Mouse (Mus musculus) left cerebral cortex, postnatal 36 days (tissue): ENCODE data around the gene Mical2. TPM values are rescaled to one million over a fixed set of nuclear protein-coding genes. Genes with fewer than 3 reads are reported as not detected.

ENCODE experiments used
- DNase-seq, 2 experiments: peaks; one replicate each; pipeline ENCODE4 v3.0.0; 2021 to 2022; ENCODE audit warnings: low spot score in 2 of 2, mixed read lengths in 1 of 2
- intact Hi-C: fragments of 180-260 bp; cut with DNase I; formaldehyde crosslinking; loops from one replicate; pipeline ENCODE4 v1.15.1; 2025
- total RNA-seq, 2 experiments: library from RNA; stranded (reverse); gene quantifications; 2 replicates each; pipeline ENCODE4 v1.2.3; 2021

Gene Mical2
- total RNA-seq, 2 experiments from 2014 or later = 605 to 619 TPM

- DNase-seq = peak in 1 of 2 experiments; percentile 44
- intact Hi-C loops = no loop called here
These were observed 105.3 kb downstream of the Mical2 start for GRCm38 (mm10) chr7:112330935-112331334.

GRCm38 (mm10) chr7:112331804-112332203 is 106.1 kb downstream of the Mical2 start:
- no peak for DNase-seq
- intact Hi-C loops = no loop called here

DNA sequence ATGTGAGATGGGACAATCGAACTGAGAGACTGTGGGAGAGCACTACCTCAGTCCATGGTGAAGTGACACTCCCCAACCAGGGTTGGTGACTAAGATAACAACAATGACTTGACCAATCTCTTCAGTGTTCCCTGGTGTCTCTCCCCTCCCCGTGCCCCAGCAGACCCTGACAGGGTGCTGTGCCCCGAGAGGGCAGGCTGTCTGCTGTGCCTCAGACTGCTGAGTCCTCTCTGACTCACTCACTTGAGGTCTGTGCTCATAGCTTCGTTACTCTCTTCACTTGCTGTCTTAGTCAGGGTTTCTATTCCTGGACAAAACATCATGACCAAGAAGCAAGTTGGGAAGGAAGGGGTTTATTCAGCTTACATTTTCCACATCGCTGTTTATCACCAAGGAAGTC is 106.8 kb downstream of the Mical2 start:
- no peak for DNase-seq
- intact Hi-C loops = no loop called here

DNA sequence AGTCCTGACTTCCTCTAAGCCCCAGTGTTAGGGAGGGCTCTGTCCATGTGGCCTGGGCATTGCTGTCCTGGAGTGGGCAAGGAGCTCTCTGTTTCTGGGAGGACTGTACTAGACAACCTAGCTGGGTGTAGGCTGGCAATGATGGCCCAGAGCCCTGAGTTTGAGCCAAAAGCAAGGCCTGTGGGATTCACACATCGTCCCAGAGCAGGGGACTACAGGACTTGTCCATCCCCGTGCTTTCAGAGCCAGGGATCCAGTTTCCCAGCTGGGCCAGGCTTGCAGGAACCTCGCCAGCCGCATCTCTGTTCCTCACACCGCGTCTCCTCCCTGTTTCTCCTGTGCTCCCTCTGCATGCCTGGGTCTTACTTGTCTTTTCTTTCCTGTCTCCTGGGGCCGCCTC is 107.7 kb downstream of the Mical2 start:
- intact Hi-C loops = no loop called here
- no peak for DNase-seq

GRCm38 (mm10) chr7:112336213-112336631 is 110.6 kb downstream of the Mical2 start:
- intact Hi-C loops = loop anchor here (1.0 to 5.0 kb wide), 4 partner anchors 20 to 154 kb away; partner anchors contain the start of gene Mical2
- peak; percentile 75 to 81 for DNase-seq

DNA sequence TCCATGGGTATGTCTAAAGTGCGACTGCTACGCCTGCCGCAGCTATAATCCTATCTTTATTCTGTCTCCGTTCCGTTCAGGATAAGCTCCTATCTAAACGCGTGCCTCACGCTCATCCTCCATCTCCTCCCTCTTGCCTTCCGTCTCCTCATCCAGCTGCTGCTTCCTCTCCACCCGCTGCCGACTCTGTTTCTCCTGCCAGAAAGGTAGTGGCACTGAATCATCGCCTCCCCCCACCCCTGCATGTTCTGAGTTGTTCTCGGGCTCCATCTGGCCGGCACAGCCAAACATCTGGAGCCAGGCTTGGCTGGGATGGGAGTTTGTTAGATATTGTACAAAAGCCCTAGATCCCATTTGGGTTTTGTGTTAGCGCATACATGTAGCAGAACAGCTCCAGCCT is 111.1 kb downstream of the Mical2 start:
- DNase-seq = peak; percentile 67 to 68
- intact Hi-C loops = loop anchor here (1.0 to 5.0 kb wide), 4 partner anchors 20 to 154 kb away; partner anchors contain the start of gene Mical2

DNA sequence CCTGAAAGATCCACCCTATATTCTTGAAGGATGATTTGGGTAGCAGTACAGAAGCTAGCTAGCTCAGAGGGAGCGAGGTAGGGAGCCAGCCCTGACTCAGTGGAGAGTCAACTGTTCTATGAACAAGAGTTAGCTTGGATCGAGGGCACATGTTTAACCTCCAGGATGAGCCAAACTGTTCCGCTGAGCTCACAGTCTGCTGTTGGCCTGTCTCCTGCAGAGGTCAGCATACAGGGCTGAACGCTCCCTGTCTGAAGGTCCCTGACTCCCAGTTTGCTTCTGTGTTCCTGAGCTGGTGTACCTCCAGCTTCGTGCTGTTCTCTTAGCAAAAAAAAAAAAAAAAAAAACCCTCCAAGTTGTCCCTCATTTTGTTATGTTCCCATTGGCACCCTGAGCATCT is 112.1 kb downstream of the Mical2 start:
- DNase-seq = no peak
- intact Hi-C loops = loop anchor here (5.0 kb wide), 3 partner anchors 110 to 155 kb away; partner anchors contain the start of gene Mical2

DNA sequence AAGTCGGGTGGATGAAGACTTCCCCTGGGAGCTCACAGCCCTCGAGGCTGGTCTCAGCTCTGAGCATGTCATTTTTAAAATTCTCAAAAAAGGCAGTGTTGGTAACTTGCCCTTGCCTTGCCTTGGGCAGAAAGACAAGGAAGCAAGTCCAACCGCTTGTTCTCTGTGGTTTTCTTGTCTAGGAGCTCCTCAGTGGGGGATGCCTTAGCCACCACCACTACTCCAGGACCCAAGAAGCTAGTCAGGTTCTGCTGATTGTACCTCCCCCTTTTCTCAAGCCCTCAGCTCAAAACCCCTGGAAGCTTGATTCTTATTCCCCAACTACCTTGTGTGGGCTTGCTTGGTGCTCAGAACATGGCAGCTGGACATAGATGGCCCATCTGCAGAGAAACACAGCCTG is 115.4 kb downstream of the Mical2 start:
- intact Hi-C loops = no loop called here
- no peak for DNase-seq

- intact Hi-C loops = no loop called here
- DNase-seq = no peak
These were observed 120.0 kb downstream of the Mical2 start for GRCm38 (mm10) chr7:112345687-112346086.

GRCm38 (mm10) chr7:112351541-112351940 is 125.9 kb downstream of the Mical2 start:
- DNase-seq = no peak
- intact Hi-C loops = no loop called here

GRCm38 (mm10) chr7:112352005-112352404 is 126.3 kb downstream of the Mical2 start:
- no peak for DNase-seq
- intact Hi-C loops = no loop called here

GRCm38 (mm10) chr7:112353011-112353410 is 127.4 kb downstream of the Mical2 start:
- intact Hi-C loops = no loop called here
- no peak for DNase-seq

GRCm38 (mm10) chr7:112353939-112354338 is 128.3 kb downstream of the Mical2 start:
- DNase-seq = no peak
- intact Hi-C loops = no loop called here

GRCm38 (mm10) chr7:112354503-112354951 is 128.9 kb downstream of the Mical2 start:
- no peak for DNase-seq
- intact Hi-C loops = no loop called here

DNA sequence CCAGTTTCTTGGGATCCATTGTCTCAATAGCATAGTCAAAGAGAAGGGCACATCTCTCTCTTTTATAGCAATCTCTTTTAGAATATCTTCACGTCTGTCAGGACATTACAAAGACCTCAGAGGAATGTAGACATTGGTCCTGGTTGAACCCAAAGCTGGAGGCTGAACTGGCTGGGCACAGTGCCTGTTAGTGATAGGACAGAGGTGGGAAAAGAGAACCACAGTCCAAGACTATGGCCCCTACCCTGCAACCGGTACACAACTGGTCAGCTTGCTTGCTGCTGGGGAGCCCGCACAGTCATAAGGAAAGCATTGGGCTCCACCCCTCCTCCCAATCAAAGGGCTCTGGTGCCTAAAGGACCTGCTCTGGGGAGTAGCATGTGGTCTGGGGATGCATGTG is 133.9 kb downstream of the Mical2 start:
- no peak for DNase-seq
- intact Hi-C loops = no loop called here

GRCm38 (mm10) chr7:112362574-112363200 is 137.0 kb downstream of the Mical2 start:
- no peak for DNase-seq
- intact Hi-C loops = no loop called here

- no peak for DNase-seq
- intact Hi-C loops = no loop called here
These were observed 140.2 kb downstream of the Mical2 start for GRCm38 (mm10) chr7:112365864-112366263.

GRCm38 (mm10) chr7:112369046-112369445 is 143.4 kb downstream of the Mical2 start:
- intact Hi-C loops = loop anchor here (2.0 kb wide), 2 partner anchors 186 to 284 kb away; no protein-coding TSS in a partner anchor

GRCm38 (mm10) chr7:112369977-112370376 is 144.3 kb downstream of the Mical2 start:
- DNase-seq = no peak
- intact Hi-C loops = loop anchor here (2.0 kb wide), 2 partner anchors 187 to 285 kb away; no protein-coding TSS in a partner anchor

More at GRCm38 (mm10) chr7:112369046-112369445, 143.4 kb downstream of the Mical2 start:
- peak; percentile 81 to 86 for DNase-seq

GRCm38 (mm10) chr7:112371387-112371786 is 145.7 kb downstream of the Mical2 start:
- DNase-seq = no peak
- intact Hi-C loops = no loop called here

DNA sequence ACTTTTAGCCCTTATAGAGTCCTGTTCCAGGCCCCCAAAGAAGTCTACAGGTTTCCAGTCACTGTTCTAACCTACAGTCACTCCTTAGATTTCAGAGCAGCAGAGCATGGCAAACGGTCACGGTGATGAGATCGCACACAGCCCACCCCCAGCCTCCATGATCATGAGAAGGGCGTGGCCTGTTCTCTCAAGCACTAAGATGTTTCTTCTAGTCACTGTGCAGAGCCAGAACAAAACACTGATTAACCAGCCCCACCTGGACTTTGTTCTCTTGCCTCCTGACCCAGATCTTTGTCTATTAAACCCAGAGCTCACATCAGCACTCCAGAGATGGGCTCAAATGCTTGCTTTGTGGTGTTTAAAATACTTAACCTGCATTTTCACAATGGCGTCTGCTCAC is 148.4 kb downstream of the Mical2 start:
- intact Hi-C loops = no loop called here
- DNase-seq = no peak
